Mouse (Mus musculus): ENCODE measurements around the gene Lrp6.

The Lrp6 gene

DNA sequence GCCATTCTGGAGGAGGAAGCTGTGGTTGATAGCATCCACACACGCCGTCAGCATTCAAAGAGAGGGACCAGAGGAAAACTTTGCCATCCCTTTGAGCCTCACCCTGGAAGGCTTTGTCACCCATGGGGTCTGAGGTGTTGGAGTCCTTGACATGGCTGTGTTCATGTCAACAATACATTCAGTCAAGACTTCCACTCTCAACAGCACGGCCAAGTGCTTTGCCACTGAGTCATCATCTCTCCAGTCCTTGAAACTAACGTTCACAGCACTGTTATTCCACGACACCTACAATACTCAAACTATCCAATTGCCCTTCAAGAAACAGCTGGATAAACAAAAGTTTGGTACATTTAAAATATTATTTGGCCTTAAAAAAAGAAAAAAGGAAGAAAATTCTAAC lies 124.5 kb downstream of the Lrp6 start:
- ATAC-seq (ENCODE audit: insufficient number of reproducible peaks, low FRiP score, low TSS enrichment), result no peak

DNA sequence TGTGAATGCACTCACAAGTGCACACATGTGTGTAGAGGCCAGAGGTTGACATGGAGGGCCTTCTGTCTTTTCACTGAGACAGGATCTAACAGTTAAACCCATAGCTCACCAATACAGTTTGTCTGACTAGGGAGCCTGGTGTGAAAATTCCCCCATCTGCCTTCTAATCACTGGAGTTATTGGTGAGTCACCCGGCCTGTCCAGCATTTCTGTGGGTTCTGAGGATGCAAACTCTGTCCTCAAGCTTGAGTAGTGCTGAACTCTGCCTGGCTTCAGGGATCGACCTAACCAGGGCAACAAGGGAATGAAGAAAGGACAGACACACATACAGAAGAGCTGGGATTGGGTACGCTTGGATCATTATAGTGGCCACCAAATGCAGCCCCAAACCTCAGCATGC lies 125.0 kb downstream of the Lrp6 start:
- ATAC-seq (ENCODE audit: insufficient number of reproducible peaks, low FRiP score, low TSS enrichment), result no peak

DNA sequence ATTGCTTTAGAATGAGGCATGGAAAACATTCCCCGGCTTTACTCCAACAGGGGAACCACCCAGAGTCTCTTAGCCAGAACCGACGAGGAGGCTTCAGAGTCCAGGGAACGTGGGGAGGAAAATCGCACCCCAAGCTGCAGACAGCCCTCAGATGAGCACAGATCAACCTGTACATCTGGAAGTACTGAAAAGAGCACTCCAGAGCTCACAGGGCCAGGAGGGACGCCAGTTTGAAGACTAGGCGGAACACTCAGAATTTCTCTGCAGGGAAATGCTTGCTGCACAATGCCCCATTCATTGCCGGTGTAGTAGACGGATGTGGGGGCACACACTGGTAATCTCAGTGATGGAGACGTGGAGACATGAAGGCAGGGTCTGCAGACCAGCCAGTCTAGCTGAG lies 126.7 kb downstream of the Lrp6 start:
- peak; percentile 22; the same call in 1 of the 2 replicates for ATAC-seq (ENCODE audit: insufficient number of reproducible peaks, low FRiP score, low TSS enrichment)

DNA sequence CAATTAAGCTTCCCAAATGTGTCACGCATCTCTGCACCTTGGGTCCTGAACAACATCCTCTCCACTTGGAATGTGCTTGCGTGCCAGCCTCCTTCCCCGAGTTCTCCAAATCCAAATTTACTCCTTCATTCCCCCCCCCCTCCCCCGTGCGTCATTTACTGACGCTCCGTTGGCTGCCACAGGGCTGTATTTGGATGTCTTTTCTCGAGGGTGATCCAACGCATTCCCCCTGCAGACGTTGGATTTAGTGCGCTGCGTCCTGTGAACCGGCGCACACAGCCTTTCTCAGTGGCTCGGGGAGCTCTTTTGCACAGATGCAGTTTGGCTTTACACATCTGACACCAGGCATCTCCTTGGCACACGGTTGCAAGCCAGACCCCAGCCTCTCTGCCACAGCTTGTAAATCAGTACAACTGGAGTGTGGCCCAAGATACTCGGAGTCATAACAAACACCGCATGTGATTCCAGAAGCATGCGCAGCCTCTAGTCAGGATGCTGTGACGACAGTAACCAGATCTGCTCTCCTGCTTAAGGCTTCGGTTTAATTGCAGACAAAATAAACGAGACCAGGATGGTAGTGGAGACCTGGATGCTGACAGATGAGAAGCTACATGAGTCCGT lies 127.3 kb downstream of the Lrp6 start:
- peak; percentile 60 for ATAC-seq (ENCODE audit: insufficient number of reproducible peaks, low FRiP score, low TSS enrichment)

DNA sequence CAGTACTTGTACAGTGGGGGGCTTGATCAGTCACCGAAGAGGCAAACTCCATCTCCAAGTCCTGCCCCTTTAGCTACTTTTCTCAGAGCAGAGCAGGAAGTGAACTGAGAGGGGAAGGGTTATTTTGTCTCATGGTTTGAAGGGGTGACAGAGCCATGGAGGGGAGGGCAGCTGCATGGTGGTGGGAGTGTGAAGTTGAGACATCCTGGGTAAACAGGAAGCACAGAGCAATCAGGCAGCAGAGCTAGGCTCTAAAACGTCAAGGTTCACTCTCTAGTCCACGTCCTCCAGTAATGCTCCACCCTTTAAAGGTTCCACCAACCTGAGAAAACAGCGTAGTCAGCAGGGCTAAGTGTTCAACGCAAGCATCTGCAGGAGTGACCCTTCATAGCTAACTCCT lies 129.8 kb downstream of the Lrp6 start:
- ATAC-seq (ENCODE audit: insufficient number of reproducible peaks, low FRiP score, low TSS enrichment), result no peak

DNA sequence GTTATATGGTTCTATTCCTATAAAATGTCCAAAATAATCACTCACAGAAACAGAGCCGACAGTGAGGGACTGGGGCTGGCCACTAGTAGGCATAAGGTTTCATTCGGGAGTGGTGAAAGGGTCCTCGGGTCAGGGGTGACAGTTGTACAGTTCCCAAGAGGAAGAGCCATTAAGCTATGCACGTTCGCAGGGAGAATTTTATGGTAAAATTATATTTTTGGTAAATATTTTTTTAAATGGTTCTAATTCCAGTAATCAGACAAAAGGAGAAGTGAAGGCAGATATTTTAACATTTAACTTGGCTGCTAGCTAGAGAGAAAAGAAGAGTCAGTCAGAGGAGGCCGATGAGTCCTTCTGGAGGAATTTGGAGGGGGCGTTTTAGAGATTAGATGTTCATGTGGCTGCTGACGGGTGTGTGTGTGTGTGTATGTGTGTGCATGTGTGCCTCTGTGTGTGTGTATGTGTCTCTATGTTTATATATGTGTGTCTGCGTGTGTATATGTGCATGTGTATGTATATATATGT lies 131.8 kb downstream of the Lrp6 start:
- no peak for ATAC-seq (ENCODE audit: insufficient number of reproducible peaks, low FRiP score, low TSS enrichment)

DNA sequence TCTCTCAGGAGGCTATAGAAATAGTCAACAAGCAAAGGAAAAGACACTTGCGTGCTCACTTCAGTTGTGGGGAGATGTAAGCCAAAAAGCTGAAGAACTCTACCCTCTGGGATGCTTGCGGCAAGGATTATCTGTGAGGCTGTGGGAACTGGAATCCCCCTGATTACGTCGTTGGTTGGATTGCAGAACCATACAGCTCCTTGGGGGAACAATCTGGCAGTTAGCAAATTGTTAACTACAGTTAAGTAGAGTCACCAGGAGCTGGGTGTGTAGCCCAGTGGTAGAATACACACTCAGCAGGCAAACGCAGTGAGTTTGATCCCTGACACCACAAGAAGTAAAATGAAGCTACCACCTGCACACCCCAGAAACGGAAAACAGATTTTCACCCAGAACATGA lies 132.7 kb downstream of the Lrp6 start:
- no peak for ATAC-seq (ENCODE audit: insufficient number of reproducible peaks, low FRiP score, low TSS enrichment)

DNA sequence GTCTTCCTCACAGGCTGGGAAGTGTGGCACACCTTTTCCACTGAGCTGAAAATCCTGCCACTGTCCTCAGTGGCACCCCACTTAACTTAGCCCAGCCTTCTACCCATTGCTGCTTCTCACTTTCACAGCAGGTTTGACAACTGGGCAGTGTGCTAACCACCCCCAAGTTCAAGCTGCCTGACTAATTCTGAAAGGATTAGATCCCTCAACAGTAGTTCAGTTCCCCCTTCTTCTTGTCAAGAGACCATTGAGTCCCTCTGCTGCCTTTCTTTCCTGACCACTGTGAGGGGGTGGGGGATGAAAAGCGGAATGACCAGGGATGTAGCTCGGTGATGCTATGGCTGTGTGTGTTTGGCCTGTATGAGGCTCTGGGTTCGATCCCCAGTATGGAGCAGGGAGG lies 133.5 kb downstream of the Lrp6 start:
- no peak for ATAC-seq (ENCODE audit: insufficient number of reproducible peaks, low FRiP score, low TSS enrichment)

DNA sequence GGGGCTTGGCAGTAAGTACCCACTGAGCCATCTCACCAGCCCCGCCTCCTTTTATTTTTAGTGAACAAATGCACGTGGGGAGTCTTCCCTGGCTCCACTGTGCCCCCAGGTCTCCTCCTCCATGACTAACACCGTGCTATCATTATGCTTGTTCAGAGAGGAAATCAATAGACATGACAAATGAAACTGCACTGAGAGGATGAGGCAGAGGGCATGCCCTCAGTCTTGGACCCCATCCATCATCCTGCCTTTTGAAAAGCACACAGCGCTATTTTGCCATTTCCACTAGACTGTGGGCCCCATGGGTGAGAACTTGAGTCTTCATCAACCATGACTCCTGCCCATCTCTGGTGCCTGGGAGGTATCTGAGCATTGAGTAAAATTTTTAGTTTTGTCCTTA lies 135.2 kb downstream of the Lrp6 start:
- ATAC-seq (ENCODE audit: insufficient number of reproducible peaks, low FRiP score, low TSS enrichment), result no peak

DNA sequence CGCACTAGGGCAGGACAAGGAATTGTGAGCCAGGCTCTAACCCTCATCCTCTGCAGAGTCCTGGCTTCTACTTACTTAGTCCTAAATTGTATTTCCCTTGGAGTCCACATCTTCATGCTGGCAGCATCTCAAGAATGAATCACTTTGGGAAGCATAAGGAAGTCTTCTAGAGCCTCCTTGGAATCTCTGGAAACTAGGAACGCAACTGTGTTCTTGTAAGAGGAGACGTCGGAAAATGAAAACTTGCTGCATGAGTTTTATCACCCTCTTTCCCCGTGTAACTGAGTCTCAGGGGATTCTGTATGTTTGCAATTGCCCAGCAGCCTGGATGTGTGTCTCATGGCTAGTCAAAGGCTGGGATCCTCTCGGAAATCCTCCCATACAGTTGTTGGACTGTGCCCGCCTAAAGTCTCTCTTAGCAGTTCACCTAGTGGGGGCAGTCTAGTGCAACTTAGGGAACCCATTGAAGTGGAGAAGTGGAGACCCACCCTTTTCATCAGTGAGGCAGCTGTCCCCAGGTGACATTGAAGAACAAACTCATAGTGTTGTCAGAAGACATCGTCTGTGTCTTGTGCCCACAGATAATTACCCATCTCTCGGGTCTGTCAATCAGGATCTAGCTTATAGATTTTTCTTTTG lies 136.5 kb downstream of the Lrp6 start:
- no peak for ATAC-seq (ENCODE audit: insufficient number of reproducible peaks, low FRiP score, low TSS enrichment)

DNA sequence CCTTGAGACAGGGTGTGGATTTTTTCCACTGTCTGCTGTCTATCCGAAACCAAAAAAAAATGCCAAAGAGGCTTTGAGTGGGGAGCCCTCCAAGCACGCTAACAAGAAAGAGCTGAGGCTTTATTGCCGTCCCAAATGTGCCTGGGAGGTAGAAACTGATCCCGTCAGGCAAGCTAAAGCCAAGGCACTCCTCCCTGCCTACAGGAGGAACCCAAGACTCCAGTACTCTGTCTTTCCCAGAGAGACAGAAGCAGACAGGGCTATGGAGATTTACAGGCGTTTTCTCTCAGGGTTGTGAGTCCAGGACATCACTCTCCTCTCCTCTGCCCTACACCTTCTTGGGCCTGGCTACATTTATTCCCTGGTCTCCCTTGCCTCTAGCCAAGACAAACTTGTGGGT lies 138.3 kb downstream of the Lrp6 start:
- ATAC-seq (ENCODE audit: insufficient number of reproducible peaks, low FRiP score, low TSS enrichment), result no peak

DNA sequence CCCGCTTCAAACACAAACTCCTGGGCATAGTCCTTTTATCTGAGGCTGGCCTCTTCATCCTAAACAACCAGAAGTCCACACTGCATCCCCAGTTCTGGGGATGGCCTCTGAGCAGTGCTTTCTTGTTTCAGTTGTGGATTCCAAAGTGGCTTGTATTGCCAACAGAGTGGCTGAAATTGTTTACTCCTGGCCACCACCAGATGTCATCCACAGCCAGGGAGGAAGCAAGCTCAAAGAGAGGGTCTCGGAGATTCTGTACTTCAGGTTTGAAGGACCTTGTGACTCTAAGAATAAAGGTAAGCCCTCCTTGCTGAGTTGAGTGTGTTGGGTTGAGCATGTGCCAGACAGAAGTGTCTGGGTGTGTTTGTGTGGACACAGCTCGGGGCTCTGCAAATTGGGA lies 139.6 kb downstream of the Lrp6 start:
- no peak for ATAC-seq (ENCODE audit: insufficient number of reproducible peaks, low FRiP score, low TSS enrichment)

DNA sequence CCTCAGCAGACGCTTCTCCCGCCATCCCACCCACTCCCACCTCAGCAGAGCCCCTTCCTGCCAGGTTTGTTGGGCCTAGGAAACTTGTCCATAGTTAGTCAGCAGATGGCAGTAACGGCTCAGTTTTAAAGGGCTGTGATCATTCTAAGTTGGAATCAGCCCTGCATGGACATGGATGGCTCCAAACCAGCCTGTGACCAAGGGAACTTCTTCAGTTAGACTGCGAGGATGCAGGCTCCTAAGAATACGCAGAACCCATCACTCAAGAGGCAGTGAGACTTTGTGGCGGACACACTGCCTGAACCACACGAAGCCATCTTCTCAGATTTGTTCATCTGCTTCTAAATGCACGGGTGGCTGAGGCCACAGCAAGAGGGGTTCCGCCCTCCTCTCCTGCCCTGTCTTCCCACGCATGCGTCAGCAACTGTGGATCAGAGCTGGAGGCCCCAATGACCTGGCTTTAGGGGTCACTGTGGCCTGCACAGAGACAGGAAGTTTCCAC lies 141.5 kb downstream of the Lrp6 start:
- ATAC-seq (ENCODE audit: insufficient number of reproducible peaks, low FRiP score, low TSS enrichment), result peak; percentile 75

DNA sequence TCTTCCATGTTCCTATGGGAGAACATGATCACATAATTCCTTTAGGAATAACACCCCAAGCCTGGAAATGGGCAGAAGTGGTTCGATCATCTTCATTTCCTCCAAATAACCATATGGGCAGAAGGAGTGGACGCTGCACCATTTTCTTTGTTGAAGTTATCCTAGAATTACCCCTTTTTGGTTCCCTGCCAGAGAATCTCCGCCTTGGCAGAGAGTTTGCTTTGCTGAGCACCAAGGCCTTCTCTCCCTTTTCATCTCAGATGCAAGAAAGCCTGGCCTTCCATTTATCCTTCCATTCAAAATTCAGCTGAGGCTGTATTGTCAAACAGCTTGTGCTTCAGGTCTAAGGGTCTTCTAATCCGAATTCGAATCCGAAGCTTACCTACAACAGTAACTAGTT lies 144.8 kb downstream of the Lrp6 start:
- no peak for ATAC-seq (ENCODE audit: insufficient number of reproducible peaks, low FRiP score, low TSS enrichment)

DNA sequence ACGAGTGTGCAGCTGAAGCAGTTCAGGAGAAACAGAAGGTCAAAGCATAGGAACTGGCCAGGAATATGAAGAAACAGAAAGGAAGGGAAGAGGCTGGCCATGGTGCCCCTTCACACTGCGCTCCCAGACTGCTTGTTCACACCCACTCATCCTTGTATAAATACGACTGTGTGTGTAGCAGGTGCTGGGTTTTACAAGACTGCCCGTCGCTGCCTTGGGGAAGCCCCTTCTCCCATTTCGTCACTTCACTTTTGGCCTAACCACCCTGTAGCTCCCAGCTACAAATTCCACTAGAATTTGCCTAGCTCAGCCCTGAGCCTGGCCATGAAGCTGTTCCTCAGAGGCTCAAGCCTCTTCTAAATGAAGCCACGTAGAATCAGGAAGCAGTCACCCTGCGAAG lies 146.4 kb downstream of the Lrp6 start:
- ATAC-seq (ENCODE audit: insufficient number of reproducible peaks, low FRiP score, low TSS enrichment), result no peak

DNA sequence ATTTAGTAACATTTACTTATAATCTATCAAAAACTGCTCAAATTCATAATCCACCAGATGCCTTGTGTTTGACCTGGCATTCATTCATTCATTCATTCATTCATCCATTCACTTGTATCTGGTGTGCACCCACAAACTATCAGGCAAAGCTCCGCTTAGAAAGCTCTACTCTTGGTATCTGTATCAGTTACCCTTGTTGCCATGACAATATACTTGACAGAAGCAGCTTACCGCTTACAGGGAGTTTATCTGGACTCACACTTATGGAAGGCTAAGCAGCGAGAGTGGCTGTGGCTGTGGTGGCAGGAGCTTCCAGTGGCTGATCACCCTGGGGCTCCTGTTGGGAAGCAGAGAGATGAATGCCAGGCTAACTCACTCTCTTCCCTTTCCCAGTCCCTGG lies 148.9 kb downstream of the Lrp6 start:
- ATAC-seq (ENCODE audit: insufficient number of reproducible peaks, low FRiP score, low TSS enrichment), result no peak

DNA sequence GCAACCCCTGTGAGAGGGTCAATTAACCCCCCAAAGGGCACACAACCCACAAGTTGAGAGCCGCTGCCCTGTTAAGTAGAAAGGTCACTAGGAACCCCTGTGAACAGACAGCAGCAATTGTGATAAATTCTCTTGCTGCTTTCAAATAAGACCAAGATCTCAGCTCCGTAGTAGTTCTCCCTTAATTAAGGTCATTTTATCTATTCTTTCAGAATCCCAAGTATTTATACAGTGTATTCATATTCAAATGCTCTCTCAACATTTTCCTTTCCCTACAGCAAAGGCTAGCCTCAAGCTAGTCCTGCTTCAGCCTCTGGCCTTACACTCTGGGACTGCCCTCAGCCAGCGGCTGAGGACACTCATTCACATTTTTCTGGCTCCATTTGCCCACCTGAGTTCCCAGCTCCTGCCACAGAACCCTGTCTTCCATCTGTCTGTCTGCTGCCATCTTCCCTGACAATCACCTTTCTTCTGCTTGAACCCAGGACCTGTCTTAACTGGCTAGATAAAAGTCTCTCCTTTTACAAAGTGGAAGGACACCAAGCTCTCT lies 150.1 kb downstream of the Lrp6 start:
- ATAC-seq (ENCODE audit: insufficient number of reproducible peaks, low FRiP score, low TSS enrichment), result no peak

DNA sequence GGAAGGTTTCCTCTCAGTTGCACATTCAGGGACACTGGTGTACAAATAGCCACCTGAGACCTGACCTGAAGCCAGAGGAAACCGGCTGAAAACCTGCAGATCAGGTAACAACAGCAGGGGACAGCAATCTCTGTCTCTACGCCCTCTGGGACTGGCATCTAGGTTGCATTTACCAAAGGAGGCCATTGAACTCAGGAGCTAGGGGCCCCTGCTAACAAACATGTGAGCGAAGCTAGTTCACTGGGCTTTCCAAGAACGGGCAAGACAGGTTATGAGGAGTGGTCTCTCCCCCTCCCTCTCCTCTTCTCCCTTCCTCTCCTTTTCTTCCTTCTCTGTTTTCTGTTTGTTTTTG lies 152.3 kb downstream of the Lrp6 start:
- ATAC-seq (ENCODE audit: insufficient number of reproducible peaks, low FRiP score, low TSS enrichment), result no peak

DNA sequence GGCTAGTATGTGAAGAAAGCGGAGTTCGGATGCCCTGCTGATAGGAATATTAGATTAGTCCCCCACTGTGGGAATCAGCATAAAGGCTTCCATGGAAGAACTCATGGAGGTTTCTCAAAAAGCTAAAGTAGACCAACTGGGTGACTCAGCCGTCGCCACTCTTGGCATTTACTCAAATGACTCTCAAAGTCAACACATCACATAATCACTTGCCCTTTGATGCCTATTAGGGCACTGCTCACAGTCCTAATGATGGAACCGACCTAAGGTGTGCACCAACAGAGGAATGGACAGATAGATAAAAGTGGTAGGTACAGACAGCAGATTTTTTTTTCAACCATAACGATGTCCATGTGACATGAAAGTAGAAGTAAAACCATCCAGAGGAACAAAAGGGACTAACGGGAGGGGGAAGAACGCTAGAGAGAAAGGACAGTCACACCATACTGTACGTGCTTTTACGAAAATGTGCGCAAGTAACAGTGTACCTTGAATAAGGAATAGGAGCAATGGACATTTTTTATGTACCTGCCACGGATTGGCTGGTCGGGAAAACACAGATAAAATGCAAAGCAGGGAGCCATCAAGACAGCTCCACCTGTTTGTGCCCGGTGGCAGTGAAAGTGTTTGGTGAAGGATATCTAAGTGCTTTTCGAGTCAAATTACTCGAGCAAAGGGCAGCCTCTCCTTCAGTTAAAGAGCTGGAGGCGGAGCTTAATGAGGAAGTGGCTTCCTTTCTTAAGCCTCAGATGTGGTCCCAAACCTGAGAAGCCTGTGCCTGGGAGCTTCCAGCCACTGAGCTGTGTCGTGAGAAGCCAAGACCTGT lies 152.8 kb downstream of the Lrp6 start:
- ATAC-seq (ENCODE audit: insufficient number of reproducible peaks, low FRiP score, low TSS enrichment), result no peak

DNA sequence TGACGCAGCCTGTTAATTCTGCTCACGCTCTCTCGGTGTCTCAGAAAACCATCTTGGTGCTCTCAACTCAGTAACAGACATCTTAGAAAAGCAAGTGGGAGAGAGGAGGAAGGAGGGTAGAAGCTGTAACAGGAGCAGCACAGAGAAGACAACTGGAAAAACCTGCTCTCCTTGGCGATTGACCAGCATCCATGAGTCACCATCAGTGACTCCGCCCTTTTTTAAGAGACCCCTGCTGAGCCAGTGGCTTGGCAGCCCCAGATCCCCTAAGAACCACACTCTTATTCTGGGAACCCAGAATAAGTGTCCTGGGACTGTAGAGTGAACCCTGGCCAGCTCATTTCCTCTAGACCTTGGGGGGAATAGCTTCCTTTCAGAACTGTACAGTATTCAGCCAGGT lies 159.5 kb downstream of the Lrp6 start:
- no peak for ATAC-seq (ENCODE audit: insufficient number of reproducible peaks, low FRiP score, low TSS enrichment)

DNA sequence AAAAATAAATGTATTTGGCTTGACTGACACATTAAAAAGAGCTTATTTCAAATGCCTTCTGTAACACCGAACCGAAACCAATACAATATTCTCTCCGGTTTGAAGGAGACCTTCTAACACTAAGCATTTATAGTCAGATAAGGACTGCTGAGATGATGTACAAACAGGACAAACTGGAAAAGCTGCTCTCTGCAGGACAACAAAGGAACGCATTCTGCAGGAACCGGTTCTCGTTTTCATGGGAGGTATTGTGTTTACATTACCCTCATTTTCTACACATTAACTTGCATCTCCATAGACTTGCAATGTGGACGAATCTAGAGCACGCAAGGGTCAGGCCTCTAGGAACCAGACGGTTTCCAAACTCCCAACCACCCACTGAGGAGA lies 163.1 kb downstream of the Lrp6 start:
- no peak for ATAC-seq (ENCODE audit: insufficient number of reproducible peaks, low FRiP score, low TSS enrichment)
